Mouse (Mus musculus) inflammation-experienced regulatory T-cells (primary cell): ENCODE data around the gene Olfr329-ps. TPM values are rescaled to one million over a fixed set of nuclear protein-coding genes. Genes with fewer than 3 reads are reported as not detected.

Experiments used
- polyA plus RNA-seq, 2 experiments: library from polyadenylated mRNA; unstranded; fragments of 100-300 nt; shearing (Covaris generic); gene quantifications; one replicate each; pipeline ENCODE4 v1.2.1; 2017

Gene Olfr329-ps
- polyA plus RNA-seq = not detected

DNA sequence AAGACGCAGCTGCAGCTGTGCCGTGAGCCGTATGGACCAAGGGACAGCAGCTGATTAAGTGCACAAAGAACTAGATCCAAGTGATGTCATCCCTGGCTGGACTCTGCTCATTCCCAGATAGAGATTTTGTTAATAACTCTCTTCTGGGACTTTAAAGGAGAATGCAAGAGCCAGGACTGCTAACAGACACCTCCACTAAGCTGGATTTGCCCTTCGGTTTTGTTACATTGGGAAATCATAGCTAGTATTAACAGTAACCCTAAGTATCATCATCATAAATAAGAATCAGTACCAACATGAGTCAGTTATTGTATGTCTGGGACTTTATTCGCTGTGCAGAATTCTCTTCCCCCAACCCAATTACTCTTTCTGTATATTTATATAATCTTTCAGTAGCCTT, at the start of gene Olfr329-ps:
Olfr329-ps (minus strand) TSS at position 101 of the 400 bp plus-strand sequence.

DNA sequence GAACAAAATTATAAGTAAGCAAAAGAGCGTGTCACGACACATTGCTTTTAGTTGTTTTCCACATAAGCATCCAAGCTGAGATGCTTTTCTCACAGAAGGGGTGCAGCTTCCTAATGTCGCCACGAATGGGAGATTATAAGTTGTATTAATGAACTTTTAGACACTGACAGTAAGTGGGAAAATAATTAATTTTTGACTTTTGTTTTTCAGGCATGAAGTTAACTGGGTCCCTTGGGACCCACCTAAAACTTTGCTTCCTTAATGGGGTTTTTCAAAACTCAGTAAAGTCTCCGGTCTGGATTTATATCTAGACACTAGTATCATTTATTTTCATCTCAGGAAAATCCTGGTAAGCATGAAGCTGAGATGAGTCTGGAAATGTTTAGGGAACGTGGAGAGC, 48.6 kb upstream of the Olfr329-ps start, which contains the start of gene Olfr324:
Olfr324 (plus strand) TSS at position 301 of the 400 bp plus-strand sequence.

DNA sequence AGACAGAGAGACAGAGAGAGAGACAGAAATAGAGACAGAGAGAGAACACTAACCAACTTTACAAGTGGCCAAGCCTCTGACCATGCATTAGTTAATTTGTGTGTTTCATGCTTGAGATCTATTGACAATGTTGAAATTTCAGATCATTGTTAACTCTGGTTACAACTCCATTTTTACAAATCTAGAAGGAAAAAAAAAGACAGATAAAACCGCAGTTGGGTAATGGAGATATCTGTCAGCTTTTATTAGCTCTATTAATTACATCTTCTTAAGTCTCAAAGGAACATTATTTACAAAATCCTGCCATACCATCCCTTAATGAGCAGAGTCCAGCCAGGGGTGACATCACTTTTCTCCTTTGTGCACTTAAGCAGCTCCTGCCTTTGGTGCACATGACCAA, 31.2 kb upstream of the Olfr329-ps start, which contains the start of gene Olfr325:
Olfr325 (plus strand) TSS at position 301 of the 400 bp plus-strand sequence.

DNA sequence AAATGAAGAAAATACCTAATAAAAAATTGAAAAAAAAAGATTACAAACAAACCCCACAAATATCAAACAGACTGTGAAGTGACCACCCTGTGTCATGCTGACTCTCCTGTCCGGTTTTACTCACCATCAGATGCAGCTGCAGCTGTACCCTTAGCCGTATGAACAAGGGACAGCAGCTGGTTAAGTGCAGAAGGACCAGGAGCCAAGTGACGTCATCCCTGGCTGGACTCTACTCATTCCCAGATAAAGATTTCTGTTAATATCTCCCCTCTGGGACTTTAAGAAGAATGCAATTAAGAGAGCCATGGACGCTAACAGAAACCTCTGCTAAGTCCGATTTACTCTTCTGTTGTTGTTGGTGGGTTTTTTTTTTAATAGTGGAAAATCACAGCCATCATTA, 24.2 kb upstream of the Olfr329-ps start, which contains the start of gene Olfr224:
Olfr224 (minus strand) TSS at position 149 of the 400 bp plus-strand sequence.

DNA sequence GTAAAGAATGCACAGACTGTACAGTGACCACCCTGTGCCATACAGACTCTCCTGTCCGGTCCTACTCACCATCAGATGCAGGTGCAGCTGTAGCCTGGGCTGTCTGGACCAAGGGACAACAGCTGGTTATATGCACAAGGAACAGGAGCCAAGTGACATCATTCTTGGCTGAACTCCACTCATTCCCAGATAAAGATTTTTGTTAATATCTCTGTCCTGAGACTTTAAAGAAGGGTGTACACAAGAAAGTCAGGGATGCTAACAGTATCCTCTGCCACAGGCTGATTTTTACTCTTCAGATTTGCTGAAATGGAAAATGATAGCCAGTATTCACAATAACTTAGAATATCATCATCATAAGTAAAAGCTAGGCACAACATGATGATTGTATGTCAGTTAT, 9.3 kb upstream of the Olfr329-ps start, which contains the start of gene Olfr328:
Olfr328 (minus strand) TSS at position 101 of the 400 bp plus-strand sequence.

DNA sequence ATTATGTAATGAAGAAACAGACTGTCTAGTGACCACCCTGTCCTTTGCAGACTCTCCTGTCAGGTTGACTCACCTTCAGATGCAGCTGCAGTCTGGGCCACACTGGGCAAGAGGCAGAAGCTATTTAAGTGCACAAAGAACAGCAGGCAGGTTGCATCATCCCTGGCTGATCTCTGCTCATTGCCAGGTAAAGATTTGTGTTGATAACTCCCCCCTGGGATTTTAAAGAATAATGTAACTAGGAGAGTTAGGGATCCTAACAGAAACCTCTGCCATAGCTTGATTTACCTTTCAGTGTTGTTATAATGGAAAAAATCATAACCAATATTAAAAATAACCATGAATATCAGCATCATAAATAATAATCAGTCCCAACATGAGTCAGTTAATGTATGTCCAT, 11.5 kb downstream of the Olfr329-ps start, which contains the start of gene Olfr330:
Olfr330 (minus strand) TSS at position 101 of the 400 bp plus-strand sequence.

DNA sequence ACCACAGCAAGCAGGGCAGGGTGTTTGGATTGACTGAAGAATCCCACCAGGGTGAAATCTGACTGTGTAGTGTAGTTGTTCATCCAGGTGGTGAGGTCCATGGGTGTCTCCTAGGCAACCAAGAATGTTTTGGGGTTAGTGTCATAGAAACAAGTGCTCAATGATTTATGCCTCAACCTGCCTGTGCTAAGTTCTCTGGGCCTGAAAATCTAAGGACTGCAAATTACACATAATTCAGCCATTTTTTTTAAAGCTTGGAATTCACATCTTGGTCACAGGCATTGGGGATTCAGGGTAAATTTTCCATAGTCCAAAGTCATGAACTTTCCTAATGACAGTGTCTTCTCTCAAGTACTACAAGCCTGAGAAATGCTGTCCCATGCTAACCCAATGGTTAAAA, 43.8 kb downstream of the Olfr329-ps start, which contains the start of gene Olfr331:
Olfr331 (minus strand) TSS at position 101 of the 400 bp plus-strand sequence.

DNA sequence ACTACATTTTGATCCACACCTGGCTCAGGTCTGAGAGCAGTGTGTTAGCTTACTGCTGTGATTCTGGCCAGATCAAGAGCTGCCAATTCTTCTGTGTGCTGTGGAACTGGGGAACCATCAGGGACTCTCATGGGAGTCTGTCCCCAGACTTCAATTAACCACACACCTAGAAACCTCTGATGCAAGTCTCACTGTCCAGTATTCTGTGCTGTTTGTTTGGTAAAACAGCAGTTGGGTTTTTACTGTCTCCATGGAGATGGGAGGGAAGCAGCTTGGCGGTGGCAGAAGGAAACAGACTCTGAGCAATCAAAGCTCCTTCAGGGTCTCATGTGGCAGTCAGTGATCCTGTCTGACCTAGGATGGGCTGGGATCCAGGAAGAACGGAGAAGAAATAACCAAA, 53.8 kb downstream of the Olfr329-ps start, which contains the start of gene Olfr332:
Olfr332 (minus strand) TSS at position 101 of the 400 bp plus-strand sequence.

Other genes with a start within 250 kb of the Olfr329-ps start
- gene Zfp692, start 239.4 kb downstream of the Olfr329-ps start, polyA plus RNA-seq = 10 to 100 TPM; 40.4 to 60.4 TPM
- gene Zfp672, start 216.1 kb downstream of the Olfr329-ps start, polyA plus RNA-seq = 10 to 100 TPM; 43.4 to 43.9 TPM
- gene Sh3bp5l, start 215.7 kb downstream of the Olfr329-ps start, polyA plus RNA-seq = 10 to 100 TPM; 19.0 to 36.8 TPM
- 1 to 10 TPM in 1 of 2 experiments, under 1 TPM in 1; 0.17 to 2.9 TPM for gene Lypd8, start 167.4 kb downstream of the Olfr329-ps start, polyA plus RNA-seq
- gene 1810065E05Rik, start 125.3 kb downstream of the Olfr329-ps start, polyA plus RNA-seq = under 1 TPM in 1 of 2 experiments, not detected in 1; 0.61 TPM
- gene Gm12253, start 113.9 kb downstream of the Olfr329-ps start, polyA plus RNA-seq = 1 to 10 TPM in 1 of 2 experiments, under 1 TPM in 1; 0.42 to 1.0 TPM
- gene Lypd9, start 93.5 kb downstream of the Olfr329-ps start, polyA plus RNA-seq = not detected
- gene Olfr30, start 84.2 kb downstream of the Olfr329-ps start, polyA plus RNA-seq = under 1 TPM in 1 of 2 experiments, not detected in 1; 0.11 TPM
- under 1 TPM in 1 of 2 experiments, not detected in 1; 0.72 TPM for gene Olfr332, start 53.9 kb downstream of the Olfr329-ps start, polyA plus RNA-seq
- under 1 TPM in 1 of 2 experiments, not detected in 1; 0.67 TPM for gene Olfr331, start 43.9 kb downstream of the Olfr329-ps start, polyA plus RNA-seq
- 1 to 10 TPM in 1 of 2 experiments, not detected in 1; 3.3 TPM for gene Olfr330, start 11.6 kb downstream of the Olfr329-ps start, polyA plus RNA-seq
- gene Olfr328, start 9.2 kb upstream of the Olfr329-ps start, polyA plus RNA-seq = 1 to 10 TPM in 1 of 2 experiments, not detected in 1; 1.3 TPM
- gene Olfr224, start 24.1 kb upstream of the Olfr329-ps start, polyA plus RNA-seq = under 1 TPM; 0.24 to 0.29 TPM
- not detected for gene Olfr325, start 31.3 kb upstream of the Olfr329-ps start, polyA plus RNA-seq
- gene Olfr324, start 48.7 kb upstream of the Olfr329-ps start, polyA plus RNA-seq = not detected
- gene 2210407C18Rik, start 69.7 kb upstream of the Olfr329-ps start, polyA plus RNA-seq = under 1 TPM in 1 of 2 experiments, not detected in 1; 0.66 TPM
- gene Olfr323, start 84.1 kb upstream of the Olfr329-ps start, polyA plus RNA-seq = not detected
- gene Trim58, start 94.0 kb upstream of the Olfr329-ps start, polyA plus RNA-seq = under 1 TPM; 0.07 to 0.29 TPM
- not detected for gene Olfr322, start 112.4 kb upstream of the Olfr329-ps start, polyA plus RNA-seq
- gene Olfr320, start 134.7 kb upstream of the Olfr329-ps start, polyA plus RNA-seq = under 1 TPM in 1 of 2 experiments, not detected in 1; 0.48 TPM
- gene Olfr319, start 152.7 kb upstream of the Olfr329-ps start, polyA plus RNA-seq = under 1 TPM in 1 of 2 experiments, not detected in 1; 0.10 TPM
- gene Olfr318, start 177.6 kb upstream of the Olfr329-ps start, polyA plus RNA-seq = under 1 TPM; 0.07 to 0.40 TPM
- gene Olfr317, start 192.8 kb upstream of the Olfr329-ps start, polyA plus RNA-seq = not detected
- gene Olfr316, start 206.3 kb upstream of the Olfr329-ps start, polyA plus RNA-seq = not detected
- not detected for gene Olfr315, start 226.8 kb upstream of the Olfr329-ps start, polyA plus RNA-seq
- under 1 TPM in 1 of 2 experiments, not detected in 1; 0.39 TPM for gene Olfr314, start 236.5 kb upstream of the Olfr329-ps start, polyA plus RNA-seq